Mouse (Mus musculus) neural tube, embryonic 14.5 days (tissue): ENCODE results near the gene Card9. TPM values are rescaled to one million over a fixed set of nuclear protein-coding genes. Genes with fewer than 3 reads are reported as not detected.

Experiments used
- ATAC-seq: fragments of 200-750 bp; cut with Nextera tagmentation; 2 replicates; pipeline ENCODE4 v1.8.0; 2017; ENCODE audit warnings: low read depth, mild to moderate bottlenecking, moderate TSS enrichment, moderate library complexity
- H3K27ac ChIP-seq: fragments of 300-500 bp; sonication (generic); 2 replicates; pipeline ENCODE4 v1.5.1; 2014; ENCODE audit warnings: low read depth, mild to moderate bottlenecking, control low read depth, low read length, moderate library complexity, mixed read lengths
- H3K27me3 ChIP-seq: fragments of 300-500 bp; sonication (generic); 2 replicates; pipeline ENCODE4 v1.6.1; 2014; ENCODE audit warnings: low read length; ENCODE audit not compliant: control insufficient read depth, insufficient read depth
- H3K36me3 ChIP-seq: fragments of 300-500 bp; sonication (generic); 2 replicates; pipeline ENCODE4 v1.6.1; 2014; ENCODE audit warnings: low read length, mixed read lengths; ENCODE audit not compliant: control insufficient read depth, insufficient read depth
- H3K4me1 ChIP-seq: fragments of 300-500 bp; sonication (generic); 2 replicates; pipeline ENCODE4 v1.6.1; 2014; ENCODE audit warnings: low read length; ENCODE audit not compliant: control insufficient read depth, insufficient read depth
- H3K4me2 ChIP-seq: fragments of 300-500 bp; sonication (generic); 2 replicates; pipeline ENCODE4 v1.6.1; 2014; ENCODE audit warnings: mild to moderate bottlenecking, low read depth, low read length, control low read depth
- H3K4me3 ChIP-seq: fragments of 300-500 bp; sonication (generic); 2 replicates; pipeline ENCODE4 v1.5.1; 2014; ENCODE audit warnings: low read depth, low read length, control low read depth, mixed read lengths
- H3K9ac ChIP-seq: fragments of 300-500 bp; sonication (generic); replicated peaks from 2 replicates; pipeline ENCODE4 v1.6.1; 2014; ENCODE audit warnings: low read depth, mild to moderate bottlenecking, control low read depth, low read length, mixed read lengths
- H3K9me3 ChIP-seq: fragments of 300-500 bp; sonication (generic); 2 replicates; pipeline ENCODE4 v1.6.1; 2016; ENCODE audit warnings: low read length; ENCODE audit not compliant: control insufficient read depth
- WGBS: fragments of 180-500 bp; shearing (Covaris S2); extraction: QIAGEN DNeasy Blood & Tissue Kit; methylation state at CpG from one replicate; pipeline ENCODE4 v1.1.7; 2014; 5-methylcytosine and 5-hydroxymethylcytosine counted together
- polyA plus RNA-seq: library from polyadenylated mRNA; unstranded; fragments of >200 nt; fragmentation: Nextera tagmentation; extraction: Ambion mirVana; gene quantifications from 2 replicates; pipeline ENCODE4 v1.2.1, GENCODE M21; 2014

The Card9 gene
- polyA plus RNA-seq, 1 experiment from 2014 or later = 1.5 TPM

DNA sequence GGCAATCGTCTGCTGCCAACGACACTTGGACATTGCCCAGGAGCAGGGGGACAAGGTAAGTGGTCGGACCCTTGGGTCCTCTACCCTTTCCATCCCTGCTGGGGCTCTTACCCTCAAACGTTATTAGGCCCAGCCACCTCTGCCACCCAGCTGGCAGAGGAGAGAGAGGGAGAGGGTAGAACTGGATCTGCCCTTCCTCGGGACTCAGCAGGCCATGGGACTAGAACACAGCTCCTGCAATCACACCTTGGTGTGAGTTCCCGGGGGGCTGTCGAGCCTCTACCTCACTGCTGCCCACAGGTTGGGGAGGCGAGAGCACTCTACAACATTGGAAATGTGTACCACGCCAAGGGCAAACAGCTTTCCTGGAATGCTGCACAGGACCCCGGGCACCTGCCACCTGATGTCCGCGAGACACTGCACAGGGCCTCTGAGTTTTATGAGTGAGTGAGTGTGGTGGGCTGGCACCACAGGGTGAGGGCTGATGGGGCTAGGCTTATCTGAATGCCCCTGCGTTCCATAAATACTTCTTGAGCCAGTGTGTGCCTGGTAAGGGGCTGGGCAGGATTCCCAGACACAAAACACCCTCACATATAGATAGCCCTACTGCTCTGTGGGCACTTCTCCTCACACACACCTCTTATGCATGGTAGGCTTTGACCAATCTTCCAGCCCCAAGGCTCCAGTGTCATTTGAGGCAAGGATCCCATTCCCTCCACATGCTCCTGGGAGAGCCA lies 37.0 kb downstream of the Card9 start:
- H3K27ac ChIP-seq = no peak overlapping the region
- no peaks in the 10 kb centered on the region for H3K9me3 ChIP-seq
- H3K27me3 ChIP-seq = no peaks in the 10 kb centered on the region
- no peak overlapping the region for H3K4me3 ChIP-seq
- H3K9ac ChIP-seq = no peak overlapping the region
- ATAC-seq = no peak
- H3K36me3 ChIP-seq = peaks cover 46% of the 10 kb centered on the region
- no peak overlapping the region for H3K4me2 ChIP-seq
- peaks cover 16% of the 10 kb centered on the region for H3K4me1 ChIP-seq
- 90% methylated on average over 13 of the region's 13 CpGs for WGBS

DNA sequence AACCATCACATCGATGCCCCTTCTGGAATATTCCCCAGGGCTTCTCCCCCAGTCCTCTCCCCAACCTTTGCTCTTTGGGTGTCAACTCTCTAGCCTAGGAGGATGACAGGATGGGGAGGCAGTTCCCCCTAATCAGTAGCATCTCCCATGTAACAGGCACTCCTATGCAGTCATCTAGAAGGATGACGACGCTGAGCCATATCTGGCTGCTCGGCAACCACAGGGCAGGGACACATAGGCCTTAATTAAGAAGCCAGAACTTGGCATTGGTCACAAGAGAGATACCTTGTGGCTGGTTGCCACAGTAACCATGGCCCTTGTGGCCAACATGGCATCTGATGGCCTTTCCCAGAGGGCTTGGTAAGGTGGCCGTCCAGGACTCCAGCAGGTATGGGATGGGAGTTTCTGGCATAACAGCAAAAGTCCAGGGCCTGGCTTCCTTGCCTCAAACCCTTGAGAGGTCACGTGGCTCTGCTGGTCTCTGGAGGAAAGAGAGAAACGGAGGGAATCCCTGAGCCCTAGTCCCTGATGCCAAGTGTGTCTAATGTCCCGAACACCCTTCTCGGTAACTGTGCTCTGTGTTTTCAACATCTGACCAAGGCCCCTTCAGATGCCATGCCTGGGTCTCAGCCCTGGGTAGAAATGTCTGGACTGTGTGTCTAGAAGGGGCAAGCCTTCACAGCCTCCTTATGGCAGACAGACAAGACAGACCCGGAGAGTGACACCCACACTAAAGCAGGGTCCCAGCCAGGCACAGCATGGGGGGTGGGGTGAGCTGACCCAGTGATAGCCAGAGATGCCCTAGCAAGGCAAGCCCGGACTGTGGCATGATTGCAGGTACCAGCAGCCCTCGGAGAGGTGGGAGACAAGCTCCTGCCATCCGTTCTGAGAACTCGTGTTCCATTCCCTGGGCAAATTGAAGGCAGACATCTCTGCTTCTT lies 40.2 kb downstream of the Card9 start:
- Histone ChIP-seq H3K4me1 (peaks cover 38% of the 10 kb centered on the region), H3K27ac (no peak overlapping the region), H3K9ac (no peak overlapping the region), H3K36me3 (peaks cover 23% of the 10 kb centered on the region; the same call in 1 of the 2 replicates), H3K4me2 (no peak overlapping the region), H3K9me3 (no peaks in the 10 kb centered on the region), H3K27me3 (no peaks in the 10 kb centered on the region), H3K4me3 (no peak overlapping the region)
- no peak for ATAC-seq
- 76% methylated on average over 14 of the region's 14 CpGs for WGBS

DNA sequence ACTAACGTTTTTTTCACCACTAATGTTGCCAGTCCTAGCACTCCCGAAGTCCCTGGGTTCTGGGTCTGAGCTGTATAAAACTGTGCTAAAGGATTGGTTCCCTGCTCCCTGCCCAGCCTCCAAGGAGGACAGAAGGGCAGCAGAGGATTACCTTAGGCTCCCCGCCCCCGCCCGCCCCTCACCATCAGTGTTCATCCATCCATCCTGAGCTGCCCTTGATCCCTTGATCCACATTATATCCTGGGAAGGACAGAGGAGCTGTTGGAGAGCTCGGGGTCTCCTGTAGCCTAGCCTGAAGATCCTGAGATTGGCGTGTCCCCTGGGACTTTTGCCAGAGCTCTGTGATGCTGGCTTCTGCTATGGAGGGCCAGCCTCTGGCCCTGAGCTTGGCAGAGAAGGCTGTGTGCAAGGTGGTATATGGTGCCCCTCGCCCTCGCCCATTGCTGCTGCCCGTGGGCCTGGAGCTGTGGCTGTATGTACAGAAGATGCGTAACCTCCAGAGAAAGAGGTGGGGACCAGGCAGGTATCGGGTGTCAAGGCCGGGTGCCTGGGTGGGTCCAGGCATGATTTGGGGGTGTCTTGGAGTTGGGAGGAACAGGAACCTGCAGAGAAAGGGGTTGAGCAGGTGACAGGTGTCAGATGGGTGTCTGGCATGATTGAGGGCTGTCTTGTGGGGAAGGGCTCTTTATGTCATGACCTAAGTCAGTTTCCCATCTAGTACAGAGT lies 41.0 kb downstream of the Card9 start:
- H3K9ac ChIP-seq = peak overlapping the region; percentile 11; the same call in 1 of the 2 replicates
- WGBS = 90% methylated on average over 13 of the region's 13 CpGs
- H3K27ac ChIP-seq = no peak overlapping the region
- H3K27me3 ChIP-seq = no peaks in the 10 kb centered on the region
- H3K4me1 ChIP-seq = peaks cover 38% of the 10 kb centered on the region
- ATAC-seq = no peak
- H3K9me3 ChIP-seq = no peaks in the 10 kb centered on the region
- no peak overlapping the region for H3K4me3 ChIP-seq
- H3K36me3 ChIP-seq = peaks cover 18% of the 10 kb centered on the region; the same call in 1 of the 2 replicates
- no peak overlapping the region for H3K4me2 ChIP-seq

GRCm38 (mm10) chr2:26319109-26319508 lies 41.6 kb downstream of the Card9 start:
- 94% methylated on average over 9 of the region's 9 CpGs for WGBS
- no peak overlapping the region for H3K4me3 ChIP-seq
- no peak overlapping the region for H3K9ac ChIP-seq
- H3K27me3 ChIP-seq = no peaks in the 10 kb centered on the region
- no peak for ATAC-seq
- H3K4me1 ChIP-seq = peaks cover 38% of the 10 kb centered on the region
- H3K4me2 ChIP-seq = no peak overlapping the region
- H3K36me3 ChIP-seq = peaks cover 12% of the 10 kb centered on the region; the same call in 1 of the 2 replicates
- H3K27ac ChIP-seq = no peak overlapping the region
- no peaks in the 10 kb centered on the region for H3K9me3 ChIP-seq

GRCm38 (mm10) chr2:26317991-26318672 lies 42.6 kb downstream of the Card9 start:
- peaks cover 2% of the 10 kb centered on the region; the same call in 1 of the 2 replicates for H3K36me3 ChIP-seq
- H3K4me1 ChIP-seq = peaks cover 38% of the 10 kb centered on the region
- H3K27me3 ChIP-seq = no peaks in the 10 kb centered on the region
- H3K9ac ChIP-seq = 0 out of 2 replicates have a peak overlapping the region, but pooled peaks have one; percentile 16
- WGBS = 84% methylated on average over 3 of the region's 3 CpGs
- no peaks in the 10 kb centered on the region for H3K9me3 ChIP-seq
- H3K4me2 ChIP-seq = peak overlapping the region; percentile 98
- no peak overlapping the region for H3K27ac ChIP-seq
- H3K4me3 ChIP-seq = no peak overlapping the region
- ATAC-seq = no peak

DNA sequence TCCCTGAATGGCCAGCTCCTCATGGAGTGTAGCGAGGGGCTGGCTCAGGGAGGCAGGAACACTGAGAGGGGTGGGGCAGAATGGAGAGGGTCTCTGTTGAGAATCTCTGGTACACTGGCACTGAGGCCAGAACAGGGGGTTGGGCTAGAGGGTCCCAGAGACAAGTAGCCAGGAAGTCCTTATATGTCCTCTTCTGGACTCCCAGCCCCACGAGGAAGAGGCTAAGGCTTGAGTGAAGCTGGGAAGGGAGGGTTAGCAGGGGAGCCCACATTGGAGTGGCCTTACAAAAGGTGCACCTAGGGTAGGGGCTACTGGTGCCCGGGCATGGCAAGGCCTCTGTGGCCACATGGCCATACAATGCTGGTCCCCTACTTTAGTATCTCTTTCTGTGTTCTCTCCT lies 43.3 kb downstream of the Card9 start:
- H3K9me3 ChIP-seq = no peaks in the 10 kb centered on the region
- ATAC-seq = no peak
- H3K4me2 ChIP-seq = peak overlapping the region; percentile 98
- H3K27me3 ChIP-seq = no peaks in the 10 kb centered on the region
- peaks cover 38% of the 10 kb centered on the region for H3K4me1 ChIP-seq
- H3K4me3 ChIP-seq = peak overlapping the region; percentile 85
- H3K27ac ChIP-seq = no peak overlapping the region
- peak overlapping the region; percentile 99; the same call in 1 of the 2 replicates for H3K9ac ChIP-seq
- H3K36me3 ChIP-seq = no peaks in the 10 kb centered on the region
- WGBS = 67% methylated on average over 3 of the region's 3 CpGs

- H3K27ac ChIP-seq = peak overlapping the region; percentile 96
- H3K27me3 ChIP-seq = no peaks in the 10 kb centered on the region
- H3K4me3 ChIP-seq = peak overlapping the region; percentile 85
- H3K9me3 ChIP-seq = no peaks in the 10 kb centered on the region
- peak overlapping the region; percentile 98 for H3K4me2 ChIP-seq
- no peaks in the 10 kb centered on the region for H3K36me3 ChIP-seq
- ATAC-seq = 0 out of 2 replicates have a peak, but pooled peaks have one; percentile 12
- peak overlapping the region; percentile 99 for H3K9ac ChIP-seq
- peaks cover 38% of the 10 kb centered on the region for H3K4me1 ChIP-seq
- WGBS = 54% methylated on average over 9 of the region's 9 CpGs
Measured at GRCm38 (mm10) chr2:26316576-26317246, 44.0 kb downstream of the Card9 start.

GRCm38 (mm10) chr2:26315925-26316311 lies 44.8 kb downstream of the Card9 start:
- WGBS = 0% methylated on average over 11 of the region's 11 CpGs
- ATAC-seq = peak; percentile 39

More at GRCm38 (mm10) chr2:26315925-26316311, 44.8 kb downstream of the Card9 start:
- Histone ChIP-seq H3K9ac (peak overlapping the region; percentile 99), H3K27ac (peak overlapping the region; percentile 96), H3K4me2 (peak overlapping the region; percentile 98), H3K4me3 (peak overlapping the region; percentile 85), H3K36me3 (no peaks in the 10 kb centered on the region), H3K27me3 (no peaks in the 10 kb centered on the region), H3K4me1 (peaks cover 38% of the 10 kb centered on the region), H3K9me3 (no peaks in the 10 kb centered on the region)
